Mouse (Mus musculus): ENCODE results near the gene Etv6. TPM values are rescaled to one million over a fixed set of nuclear protein-coding genes. Genes with fewer than 3 reads are reported as not detected.

The Etv6 gene
- polyA plus RNA-seq, 1 experiment: 20.9 TPM

GRCm38 (mm10) chr6:134041286-134041685, 5.8 kb downstream of the Etv6 start:
- H3K4me1 ChIP-seq (ENCODE audit: control insufficient read depth, insufficient read depth, low read length): peaks cover 32% of the 10 kb centered on the region
- no peak overlapping the region for H3K4me3 ChIP-seq (replicated peaks; ENCODE audit: extremely low read depth, low read depth, low read length)
- TF ChIP-seq POLR2A (IDR thresholded peaks at IDR 0.05; ENCODE audit: borderline replicate concordance, extremely low read depth, low read depth, low read length) (no peak), CTCF (IDR thresholded peaks at IDR 0.05; ENCODE audit: insufficient read depth, low read length) (no peak)
- no peak for DNase-seq
- 84% methylated on average over 7 of the region's 7 CpGs for WGBS

GRCm38 (mm10) chr6:134041916-134042315, 6.4 kb downstream of the Etv6 start:
- peaks cover 31% of the 10 kb centered on the region for H3K4me1 ChIP-seq (ENCODE audit: control insufficient read depth, insufficient read depth, low read length)
- DNase-seq: no peak
- no peak for TF ChIP-seq CTCF (IDR thresholded peaks at IDR 0.05; ENCODE audit: insufficient read depth, low read length)
- TF ChIP-seq POLR2A (IDR thresholded peaks at IDR 0.05; ENCODE audit: borderline replicate concordance, extremely low read depth, low read depth, low read length): no peak
- 41% methylated on average over 12 of the region's 12 CpGs for WGBS
- H3K4me3 ChIP-seq (replicated peaks; ENCODE audit: extremely low read depth, low read depth, low read length): no peak overlapping the region

DNA sequence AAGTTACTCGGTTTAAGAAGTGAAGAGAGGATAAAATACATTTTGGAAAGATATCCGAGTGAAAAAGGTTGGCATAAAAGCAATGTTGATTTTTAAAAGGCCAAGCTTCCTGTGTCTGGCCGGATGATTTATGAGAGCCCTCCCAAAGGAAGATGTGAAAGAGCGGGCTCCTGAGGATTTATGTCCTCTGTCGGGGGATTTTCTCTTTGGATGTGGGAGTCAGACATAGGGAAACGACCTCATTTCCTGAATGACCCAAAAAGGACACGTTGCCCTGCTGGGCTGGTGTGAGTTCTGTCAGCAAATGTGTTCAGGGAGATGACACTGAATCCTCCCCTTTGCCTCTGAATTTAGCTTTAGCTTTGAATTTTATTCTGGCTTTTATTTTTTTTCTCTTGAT, 8.0 kb downstream of the Etv6 start:
- Histone ChIP-seq H3K4me1 (ENCODE audit: control insufficient read depth, insufficient read depth, low read length) (peaks cover 25% of the 10 kb centered on the region), H3K4me3 (replicated peaks; ENCODE audit: extremely low read depth, low read depth, low read length) (no peak overlapping the region)
- 26% methylated on average over 7 of the region's 7 CpGs for WGBS
- DNase-seq: no peak
- no peak for TF ChIP-seq POLR2A (IDR thresholded peaks at IDR 0.05; ENCODE audit: borderline replicate concordance, extremely low read depth, low read depth, low read length)
- no peak for TF ChIP-seq CTCF (IDR thresholded peaks at IDR 0.05; ENCODE audit: insufficient read depth, low read length)

GRCm38 (mm10) chr6:134045092-134045868, 9.8 kb downstream of the Etv6 start:
- WGBS: 66% methylated on average over 9 of the region's 9 CpGs
- Histone ChIP-seq H3K4me3 (replicated peaks; ENCODE audit: extremely low read depth, low read depth, low read length) (no peak overlapping the region), H3K4me1 (ENCODE audit: control insufficient read depth, insufficient read depth, low read length) (peaks cover 21% of the 10 kb centered on the region; the same call in 1 of the 2 replicates)
- DNase-seq: no peak
- TF ChIP-seq POLR2A (IDR thresholded peaks at IDR 0.05; ENCODE audit: borderline replicate concordance, extremely low read depth, low read depth, low read length) (no peak), CTCF (IDR thresholded peaks at IDR 0.05; ENCODE audit: insufficient read depth, low read length) (no peak)

- no peak for DNase-seq
- TF ChIP-seq POLR2A (IDR thresholded peaks at IDR 0.05; ENCODE audit: borderline replicate concordance, extremely low read depth, low read depth, low read length) (no peak), CTCF (IDR thresholded peaks at IDR 0.05; ENCODE audit: insufficient read depth, low read length) (no peak)
- Histone ChIP-seq H3K4me3 (replicated peaks; ENCODE audit: extremely low read depth, low read depth, low read length) (no peak overlapping the region), H3K4me1 (ENCODE audit: control insufficient read depth, insufficient read depth, low read length) (peaks cover 19% of the 10 kb centered on the region; the same call in 1 of the 2 replicates)
- 60% methylated on average over 5 of the region's 5 CpGs for whole genome bisulfite sequencing
Measured at GRCm38 (mm10) chr6:134046136-134046535, 10.6 kb downstream of the Etv6 start.

- Histone ChIP-seq H3K4me1 (ENCODE audit: control insufficient read depth, insufficient read depth, low read length) (peaks cover 12% of the 10 kb centered on the region; the same call in 1 of the 2 replicates), H3K4me3 (replicated peaks; ENCODE audit: extremely low read depth, low read depth, low read length) (no peak overlapping the region)
- no peak for DNase-seq
- TF ChIP-seq CTCF (IDR thresholded peaks at IDR 0.05; ENCODE audit: insufficient read depth, low read length) (no peak), POLR2A (IDR thresholded peaks at IDR 0.05; ENCODE audit: borderline replicate concordance, extremely low read depth, low read depth, low read length) (no peak)
- whole genome bisulfite sequencing: 50% methylated on average over 5 of the region's 5 CpGs
Measured at GRCm38 (mm10) chr6:134047249-134047648, 11.7 kb downstream of the Etv6 start.

DNA sequence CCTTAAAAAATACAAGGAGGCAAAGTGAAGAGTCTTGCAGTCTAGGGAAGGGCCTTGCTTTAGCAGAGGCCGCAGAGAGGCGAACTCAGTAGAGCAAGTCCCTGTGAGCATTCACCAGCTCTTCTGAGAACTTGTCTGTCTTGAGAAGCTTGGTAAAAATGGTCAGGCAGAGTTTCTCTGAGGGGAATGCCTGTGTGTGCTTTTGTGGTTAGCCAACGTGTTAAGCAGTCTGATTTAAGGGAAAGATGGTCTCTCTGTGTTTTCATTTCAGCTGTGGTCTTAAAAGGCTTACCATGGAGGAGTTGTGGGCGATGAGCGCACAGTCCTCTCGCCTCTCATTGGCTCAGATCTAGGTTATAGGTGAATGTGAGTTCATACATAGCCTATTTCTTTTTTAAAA, 12.5 kb downstream of the Etv6 start:
- no peak for DNase-seq
- Histone ChIP-seq H3K4me1 (ENCODE audit: control insufficient read depth, insufficient read depth, low read length) (peaks cover 12% of the 10 kb centered on the region; the same call in 1 of the 2 replicates), H3K4me3 (replicated peaks; ENCODE audit: extremely low read depth, low read depth, low read length) (no peak overlapping the region)
- TF ChIP-seq POLR2A (IDR thresholded peaks at IDR 0.05; ENCODE audit: borderline replicate concordance, extremely low read depth, low read depth, low read length): no peak
- WGBS: 86% methylated on average over 6 of the region's 6 CpGs

DNA sequence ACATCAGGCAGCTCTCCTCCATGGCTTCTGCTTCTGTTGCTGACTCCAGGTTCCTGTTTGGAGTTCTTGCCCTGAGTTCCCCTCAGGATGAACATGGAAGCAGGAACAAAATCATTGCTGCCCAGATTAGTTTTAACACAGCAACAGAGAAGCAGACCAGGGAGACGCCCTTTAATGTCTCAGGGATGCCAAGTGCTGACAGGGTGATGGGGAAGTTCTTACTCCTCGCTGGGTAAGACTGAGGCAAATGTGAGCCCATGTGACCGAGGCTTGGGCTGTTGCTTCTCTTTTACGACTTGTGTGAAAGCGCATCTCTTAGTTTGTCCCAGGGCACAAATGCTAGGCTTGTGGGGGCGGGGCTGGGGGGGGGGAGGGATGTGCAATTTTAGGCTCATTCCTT, 13.5 kb downstream of the Etv6 start:
- no peak for TF ChIP-seq CTCF (IDR thresholded peaks at IDR 0.05; ENCODE audit: insufficient read depth, low read length)
- TF ChIP-seq POLR2A (IDR thresholded peaks at IDR 0.05; ENCODE audit: borderline replicate concordance, extremely low read depth, low read depth, low read length): no peak
- 73% methylated on average over 6 of the region's 6 CpGs for WGBS
- Histone ChIP-seq H3K4me1 (ENCODE audit: control insufficient read depth, insufficient read depth, low read length) (peaks cover 9% of the 10 kb centered on the region; the same call in 1 of the 2 replicates), H3K4me3 (replicated peaks; ENCODE audit: extremely low read depth, low read depth, low read length) (no peak overlapping the region)
- no peak for DNase-seq

DNA sequence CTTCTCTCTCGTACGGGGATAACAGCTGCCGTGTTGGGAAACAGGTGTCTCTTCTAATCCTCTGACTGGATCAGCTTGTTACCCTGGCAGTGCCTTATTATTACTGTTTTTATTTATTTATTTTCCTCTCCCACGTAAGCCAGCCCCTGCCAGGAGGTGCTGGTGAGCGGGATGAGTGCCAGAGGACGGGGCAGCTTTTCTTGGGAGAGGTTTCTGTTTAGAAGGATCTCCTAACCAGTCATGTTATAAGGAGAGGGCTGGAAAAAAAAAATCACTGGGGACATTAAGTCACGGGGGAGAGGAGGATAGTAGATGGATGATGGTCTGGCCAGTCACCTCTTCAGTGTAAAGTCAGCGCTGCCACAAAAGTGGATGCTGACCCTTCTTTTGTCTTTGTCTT, 15.0 kb downstream of the Etv6 start:
- no peak overlapping the region for H3K4me3 ChIP-seq (replicated peaks; ENCODE audit: extremely low read depth, low read depth, low read length)
- H3K4me1 ChIP-seq (ENCODE audit: control insufficient read depth, insufficient read depth, low read length): 0 out of 2 replicates have a peak, but pooled peaks cover under 1% of the 10 kb centered on the region
- TF ChIP-seq POLR2A (IDR thresholded peaks at IDR 0.05; ENCODE audit: borderline replicate concordance, extremely low read depth, low read depth, low read length): no peak
- no peak for TF ChIP-seq CTCF (IDR thresholded peaks at IDR 0.05; ENCODE audit: insufficient read depth, low read length)
- 84% methylated on average over 8 of the region's 8 CpGs for WGBS
- no peak for DNase-seq

DNA sequence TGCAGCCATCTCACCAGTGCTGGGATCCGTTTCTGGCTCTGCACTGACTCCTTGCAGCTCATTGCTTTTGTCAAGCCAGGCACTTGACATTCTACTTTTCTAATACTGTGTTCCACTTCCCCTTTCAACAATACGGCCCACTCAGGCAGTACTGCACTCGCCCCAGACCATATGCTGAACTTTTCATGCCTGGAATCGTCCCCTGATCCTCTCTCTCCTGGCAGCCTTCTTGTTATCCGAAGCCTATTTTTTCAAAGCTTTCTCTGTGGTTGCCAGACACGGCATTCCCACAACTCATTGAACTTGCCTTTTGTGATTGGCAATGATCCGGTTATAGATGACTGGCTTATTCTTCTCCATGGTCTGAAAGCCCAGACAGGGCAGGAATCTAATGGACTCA, 16.4 kb downstream of the Etv6 start:
- 72% methylated on average over 7 of the region's 7 CpGs for WGBS
- DNase-seq: no peak

More for the DNA sequence above, 16.4 kb downstream of the Etv6 start:
- Histone ChIP-seq H3K4me3 (replicated peaks; ENCODE audit: extremely low read depth, low read depth, low read length) (no peak overlapping the region), H3K4me1 (ENCODE audit: control insufficient read depth, insufficient read depth, low read length) (no peaks in the 10 kb centered on the region)
- TF ChIP-seq CTCF (IDR thresholded peaks at IDR 0.05; ENCODE audit: insufficient read depth, low read length) (no peak), POLR2A (IDR thresholded peaks at IDR 0.05; ENCODE audit: borderline replicate concordance, extremely low read depth, low read depth, low read length) (no peak)
